8 mouse cellular contexts compared by ENCODE assay signal in the genomic region with DNA sequence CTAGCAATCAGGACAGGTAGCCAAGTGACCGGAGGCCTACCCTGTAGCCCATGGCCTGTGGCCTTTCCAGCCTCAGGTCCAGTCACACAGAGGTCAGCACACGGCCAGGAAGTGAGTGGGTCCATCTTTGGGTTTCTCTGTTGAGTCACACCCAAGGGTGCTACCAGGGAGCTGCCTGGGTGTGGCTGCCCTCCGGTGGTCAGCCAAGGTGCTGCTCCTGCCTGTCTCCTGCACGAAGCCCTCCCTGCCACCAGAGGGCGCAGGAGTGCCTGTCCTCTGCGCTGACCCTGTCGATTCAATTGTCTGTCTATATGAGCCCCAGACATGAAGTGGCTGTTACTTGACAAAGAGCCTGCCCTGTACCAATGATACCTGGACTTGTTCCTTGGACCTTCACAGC.
DNase-seq lines count a peak whose midpoint lies in the region; ATAC-seq and TF ChIP-seq lines count a peak whose summit lies in the region.

No protein-coding gene starts in this region.

- 13% methylated on average over 7 of the region's 7 CpGs for WGBS in bone marrow, adult 2 months
- WGBS in heart, embryonic 16.5 days, result 17% methylated on average over 7 of the region's 7 CpGs

- peak; percentile 69 for DNase-seq in ES-E14 (ENCODE audit: low read depth, low spot score)
- DNase-seq in layer of hippocampus, adult 9-11 months, result peak; percentile 58
- peak; percentile 81 for DNase-seq in lung, postnatal 14 days
- DNase-seq in right cerebral cortex, adult 18-20 months, result peak; percentile 65
- DNase-seq in urinary bladder, postnatal 10 days (ENCODE audit: low spot score), result peak; percentile 46

- H3K27ac ChIP-seq in ES-E14 (ENCODE audit: insufficient read depth, low read depth, low read length, poor library complexity, severe bottlenecking), result no peak overlapping the region
- H3K27ac ChIP-seq in bone marrow, adult 2 months (ENCODE audit: control insufficient read depth, insufficient read depth, low read depth, low read length, poor library complexity), result no peak overlapping the region
- no peak overlapping the region for H3K27ac ChIP-seq in heart, embryonic 16.5 days (ENCODE audit: low read length)

- no peak overlapping the region; the same call in 1 of the 2 replicates for H3K9ac ChIP-seq in ES-E14 (ENCODE audit: insufficient read depth, low read depth, low read length, poor library complexity, severe bottlenecking)
- no peak overlapping the region for H3K9ac ChIP-seq in heart, embryonic 16.5 days (ENCODE audit: low read length)

- H3K27me3 ChIP-seq in heart, embryonic 16.5 days (ENCODE audit: control insufficient read depth, insufficient read depth, low read length), result no peaks in the 10 kb centered on the region

- peak overlapping the region; percentile 40 to 42; a peak in 3 of 4 replicates for H3K4me3 ChIP-seq in ES-E14 (ENCODE audit: insufficient read depth in 1 of 2, low read depth in 1 of 2, low read length in 2 of 2, poor library complexity in 1 of 2, severe bottlenecking in 1 of 2)
- H3K4me3 ChIP-seq in bone marrow, adult 2 months (replicated peaks; ENCODE audit: control insufficient read depth, low read depth, low read length), result no peak overlapping the region
- H3K4me3 ChIP-seq in heart, embryonic 16.5 days (ENCODE audit: low read length), result no peak overlapping the region

- H3K36me3 ChIP-seq in ES-E14 (ENCODE audit: control insufficient read depth, insufficient read depth, low read length, poor library complexity, severe bottlenecking), result no peaks in the 10 kb centered on the region
- H3K36me3 ChIP-seq in heart, embryonic 16.5 days (ENCODE audit: control insufficient read depth, insufficient read depth), result no peaks in the 10 kb centered on the region

- ATAC-seq in erythroblast, adult 5-6 weeks (replicated peaks; ENCODE audit: low FRiP score, poor library complexity, severe bottlenecking), result peak; percentile 85
- ATAC-seq in heart, embryonic 16.5 days (replicated peaks; ENCODE audit: extremely low read depth, insufficient read depth, low FRiP score), result 0 out of 2 replicates have a peak, but pooled peaks have one; percentile 8

- in situ Hi-C loops in ES-E14 (cut with MboI; ENCODE audit: low sequenced_read_pairs in 2 of 2, unreplicated experiment in 2 of 2), result no loop called here

- peaks cover 0 to 9% of the 10 kb centered on the region in 2 experiments; a peak in 2 of 4 replicates for H3K4me1 ChIP-seq in ES-E14 (ENCODE audit: control insufficient read depth in 2 of 2, insufficient read depth in 2 of 2, low read length in 2 of 2, poor library complexity in 1 of 2)
- H3K4me1 ChIP-seq in bone marrow, adult 2 months (ENCODE audit: control insufficient read depth, insufficient read depth, low read length), result peaks cover 8% of the 10 kb centered on the region
- H3K4me1 ChIP-seq in heart, embryonic 16.5 days (ENCODE audit: control insufficient read depth, insufficient read depth, low read length), result peaks cover 14% of the 10 kb centered on the region

- H3K4me2 ChIP-seq in heart, embryonic 16.5 days (ENCODE audit: low read depth, low read length), result no peak overlapping the region

- TF ChIP-seq POLR2A in bone marrow, adult 2 months (IDR thresholded peaks at IDR 0.05; ENCODE audit: borderline replicate concordance, control insufficient read depth, low read depth, low read length), result peak; percentile 44; the same call in 1 of the 2 replicates

- H3K9me3 ChIP-seq in ES-E14 (ENCODE audit: control insufficient read depth, insufficient read depth, low read depth, low read length), result no peaks in the 10 kb centered on the region
- H3K9me3 ChIP-seq in heart, embryonic 16.5 days (replicated peaks; ENCODE audit: control insufficient read depth, low read length), result no peaks in the 10 kb centered on the region

- peak; percentile 100 for TF ChIP-seq CTCF in bone marrow, adult 2 months (IDR thresholded peaks at IDR 0.05; ENCODE audit: control insufficient read depth, insufficient read depth, low read length)

TF ChIP-seq in ES-E14, 5 proteins besides CTCF, POLR2A, EP300 and RAD21:
- TF ChIP-seq ZC3H11A (IDR thresholded peaks at IDR 0.05; ENCODE audit: borderline replicate concordance, low read depth, low read length) (peak; percentile 69; the same call in 1 of the 2 replicates), HCFC1 (IDR thresholded peaks at IDR 0.05; ENCODE audit: borderline replicate concordance, insufficient read depth, low read length) (peak; percentile 33; the same call in 1 of the 2 replicates), MAFK (IDR thresholded peaks at IDR 0.05; ENCODE audit: insufficient read depth, low read depth, low read length) (no peak), CHD2 (IDR thresholded peaks at IDR 0.05; ENCODE audit: low read depth, low read length) (no peak), ZNF384 (IDR thresholded peaks at IDR 0.05; ENCODE audit: low read depth, low read length) (0 out of 2 replicates have a peak, but pooled peaks have one; percentile 30)

Comparison
In these comparisons a context has a peak if more than half of its experiments do, and no peak if none do; other contexts are left out.
1. H3K4me3 ChIP-seq: peak in ES-E14 (2 of 2); none in bone marrow, adult 2 months (single experiment) and heart, embryonic 16.5 days (single experiment).
2. Peak in every context shown above with its lines, with median percentiles within 50 percentile points of each other: DNase-seq.